11 mouse cellular contexts compared by ENCODE assay signal in the genomic region with DNA sequence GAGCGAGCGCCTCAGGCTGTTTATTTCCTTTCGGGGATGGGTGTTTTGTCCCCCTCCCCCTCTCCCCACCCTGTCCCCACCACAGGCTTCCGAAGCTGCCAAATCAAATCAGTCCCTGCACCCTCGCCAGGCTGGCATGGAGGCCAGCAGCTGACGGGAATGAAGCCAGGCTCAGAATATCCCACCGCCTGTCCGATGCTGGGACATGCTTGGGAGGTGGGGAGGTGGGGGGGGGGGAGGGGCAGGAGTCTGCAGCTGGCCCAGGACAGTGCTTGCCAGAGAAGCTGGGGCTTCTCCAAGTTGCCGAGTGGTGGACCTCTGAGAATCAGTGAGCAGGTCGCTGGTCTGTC. TPM values are rescaled to one million over a fixed set of nuclear protein-coding genes. Genes with fewer than 3 reads are reported as not detected.
DNase-seq lines count a peak whose midpoint lies in the region; ATAC-seq lines count a peak whose summit lies in the region.
"Had no signal": no experiment of that assay in that cellular context is flagged by ENCODE, and none has a peak within 500 bp of the region (broad histone marks: within the 10 kb centered on the region; RNA-seq: fewer than 3 reads in every experiment).

No protein-coding gene starts in this region.

- H3K27me3 ChIP-seq in neural tube, embryonic 13.5 days, result 0 out of 2 replicates have a peak, but pooled peaks cover 6% of the 10 kb centered on the region
- 0 out of 2 replicates have a peak, but pooled peaks cover 3% of the 10 kb centered on the region for H3K27me3 ChIP-seq in neural tube, embryonic 15.5 days (replicated peaks)
- no peaks in the 10 kb centered on the region for H3K27me3 ChIP-seq in kidney, embryonic 16.5 days (ENCODE audit: insufficient read depth, low read length)
- H3K27me3 ChIP-seq: liver, embryonic 13.5 days had no signal

- H3K27ac ChIP-seq in neural tube, embryonic 13.5 days (replicated peaks), result no peak overlapping the region
- no peak overlapping the region for H3K27ac ChIP-seq in neural tube, embryonic 15.5 days (replicated peaks)
- H3K27ac ChIP-seq in kidney, embryonic 16.5 days (ENCODE audit: low read length), result no peak overlapping the region
- H3K27ac ChIP-seq: heart, embryonic 13.5 days; liver, embryonic 13.5 days had no signal

- peak; percentile 68 to 74 for DNase-seq in cerebellum, postnatal 14 days
- DNase-seq in cerebellum, postnatal 36 days, result no peak
- DNase-seq in neural tube, embryonic 10.5 days (ENCODE audit: extremely low spot score, low spot score), result no peak
- peak; percentile 83 for DNase-seq in heart, postnatal 4 days
- no peak for DNase-seq in urinary bladder, postnatal 14 days (ENCODE audit: low spot score)
- DNase-seq: liver, embryonic 13.5 days had no signal

- no peak overlapping the region for H3K4me3 ChIP-seq in neural tube, embryonic 13.5 days
- H3K4me3 ChIP-seq in neural tube, embryonic 15.5 days (replicated peaks), result no peak overlapping the region
- no peak overlapping the region for H3K4me3 ChIP-seq in kidney, embryonic 16.5 days (ENCODE audit: low read length)
- H3K4me3 ChIP-seq: heart, embryonic 13.5 days; liver, embryonic 13.5 days had no signal

- WGBS in neural tube, embryonic 13.5 days, result 40% methylated on average over 10 of the region's 10 CpGs
- WGBS in neural tube, embryonic 15.5 days, result 35% methylated on average over 10 of the region's 10 CpGs
- 45% methylated on average over 10 of the region's 10 CpGs for WGBS in kidney, embryonic 16.5 days

- ATAC-seq in neural tube, embryonic 13.5 days (ENCODE audit: low read depth), result peak; percentile 46
- ATAC-seq in neural tube, embryonic 15.5 days (ENCODE audit: low FRiP score), result peak; percentile 19; the same call in 1 of the 2 replicates
- ATAC-seq in kidney, embryonic 16.5 days (ENCODE audit: low FRiP score, low TSS enrichment), result no peak

- H3K9ac ChIP-seq in neural tube, embryonic 13.5 days, result no peak overlapping the region
- H3K9ac ChIP-seq in neural tube, embryonic 15.5 days (replicated peaks), result no peak overlapping the region
- H3K9ac ChIP-seq in kidney, embryonic 16.5 days (replicated peaks; ENCODE audit: low read length), result no peak overlapping the region
- H3K9ac ChIP-seq: heart, embryonic 13.5 days; liver, embryonic 13.5 days had no signal

- H3K4me2 ChIP-seq in neural tube, embryonic 13.5 days, result no peak overlapping the region
- no peak overlapping the region for H3K4me2 ChIP-seq in neural tube, embryonic 15.5 days
- H3K4me2 ChIP-seq in kidney, embryonic 16.5 days (replicated peaks; ENCODE audit: low read depth, low read length), result no peak overlapping the region
- H3K4me2 ChIP-seq: heart, embryonic 13.5 days; liver, embryonic 13.5 days had no signal

- H3K36me3 ChIP-seq in neural tube, embryonic 13.5 days, result no peaks in the 10 kb centered on the region
- H3K36me3 ChIP-seq in neural tube, embryonic 15.5 days, result no peaks in the 10 kb centered on the region
- H3K36me3 ChIP-seq in kidney, embryonic 16.5 days (ENCODE audit: insufficient read depth, low read length), result no peaks in the 10 kb centered on the region
- H3K36me3 ChIP-seq: heart, embryonic 13.5 days; liver, embryonic 13.5 days had no signal

- peaks cover 87% of the 10 kb centered on the region for H3K4me1 ChIP-seq in neural tube, embryonic 13.5 days (replicated peaks)
- peaks cover 49% of the 10 kb centered on the region for H3K4me1 ChIP-seq in neural tube, embryonic 15.5 days
- H3K4me1 ChIP-seq in kidney, embryonic 16.5 days (ENCODE audit: insufficient read depth, low read length), result peaks cover 47% of the 10 kb centered on the region

- no peaks in the 10 kb centered on the region for H3K9me3 ChIP-seq in neural tube, embryonic 13.5 days
- H3K9me3 ChIP-seq in neural tube, embryonic 15.5 days (replicated peaks), result no peaks in the 10 kb centered on the region
- H3K9me3 ChIP-seq in kidney, embryonic 16.5 days (ENCODE audit: low read length), result no peaks in the 10 kb centered on the region
- H3K9me3 ChIP-seq: heart, embryonic 13.5 days; liver, embryonic 13.5 days had no signal

RNA-seq across cellular contexts. Expression of gene Pde2a, which starts 39.1 kb away (rescaled TPM):
- 43.6 TPM in 2 replicates for polyA plus RNA-seq in neural tube, embryonic 13.5 days (2015; fragmentation: Nextera tagmentation; extraction: Ambion mirVana)
- 10 to 100 TPM; 42.4 to 42.8 TPM for total RNA-seq in heart, postnatal 4 days (2021)
- polyA plus RNA-seq in neural tube, embryonic 15.5 days (2015; fragmentation: Nextera tagmentation; extraction: Ambion mirVana), result 27.9 and 28.5 TPM in 2 replicates
- polyA plus RNA-seq in kidney, embryonic 16.5 days (2015; fragmentation: Nextera tagmentation; extraction: Ambion mirVana), result 31.6 and 46.5 TPM in 2 replicates

RNA-seq across cellular contexts. Expression of gene Gm45837, which starts 49.9 kb away (rescaled TPM):
- not detected in 2 replicates for polyA plus RNA-seq in neural tube, embryonic 13.5 days (2015; fragmentation: Nextera tagmentation; extraction: Ambion mirVana)
- total RNA-seq in heart, postnatal 4 days (2021), result 1 to 10 TPM in 1 of 2 experiments, not detected in 1; 7.4 TPM
- polyA plus RNA-seq in neural tube, embryonic 15.5 days (2015; fragmentation: Nextera tagmentation; extraction: Ambion mirVana), result 0.99 TPM in 1 of 2 replicates, not detected in the other
- polyA plus RNA-seq in kidney, embryonic 16.5 days (2015; fragmentation: Nextera tagmentation; extraction: Ambion mirVana), result 9.9 TPM in 1 of 2 replicates, not detected in the other
- polyA plus RNA-seq: heart, embryonic 13.5 days; neural tube, embryonic 11.5 days had no signal

Comparison
In these comparisons a context has a peak if more than half of its experiments do, and no peak if none do; other contexts are left out.
1. DNase-seq: peak in cerebellum, postnatal 14 days (2 of 2) and heart, postnatal 4 days (single experiment); none in cerebellum, postnatal 36 days (0 of 2), neural tube, embryonic 10.5 days (single experiment) and urinary bladder, postnatal 14 days (single experiment).